22 mouse cellular contexts compared by ENCODE assay signal in genomic region chr16:45365353-45365752, GRCm38 (mm10). TPM values are rescaled to one million over a fixed set of nuclear protein-coding genes. Genes with fewer than 3 reads are reported as not detected.
A peak's percentile ranks its signal among the peaks of the same experiment; 100 is the strongest.
DNase-seq lines count a peak whose midpoint lies in the region; ATAC-seq and TF ChIP-seq lines count a peak whose summit lies in the region.
"Had no signal": no experiment of that assay in that cellular context is flagged by ENCODE, and none has a peak within 500 bp of the region (broad histone marks: within the 10 kb centered on the region; RNA-seq: fewer than 3 reads in every experiment).

No protein-coding gene starts in this region.

- H3K9me3 ChIP-seq in intestine, postnatal 0 days (ENCODE audit: control insufficient read depth) = no peaks in the 10 kb centered on the region
- H3K9me3 ChIP-seq: embryonic facial prominence, embryonic 13.5 days; forebrain, embryonic 12.5 days; heart, embryonic 15.5 days; hindbrain, embryonic 10.5 days had no signal

- H3K4me1 ChIP-seq in lung, adult 2 months (ENCODE audit: control insufficient read depth, insufficient read depth, low read length) = peaks cover 22% of the 10 kb centered on the region
- 0 out of 2 replicates have a peak, but pooled peaks cover 5% of the 10 kb centered on the region for H3K4me1 ChIP-seq in intestine, postnatal 0 days (replicated peaks; ENCODE audit: control insufficient read depth, insufficient read depth, low read length)
- H3K4me1 ChIP-seq: embryonic facial prominence, embryonic 13.5 days; forebrain, embryonic 12.5 days; heart, embryonic 15.5 days; hindbrain, embryonic 10.5 days had no signal

- no peaks in the 10 kb centered on the region for H3K27me3 ChIP-seq in intestine, postnatal 0 days (replicated peaks; ENCODE audit: control insufficient read depth, insufficient read depth, low read length)
- H3K27me3 ChIP-seq: embryonic facial prominence, embryonic 13.5 days; forebrain, embryonic 12.5 days; heart, embryonic 15.5 days had no signal

- H3K36me3 ChIP-seq in intestine, postnatal 0 days (ENCODE audit: control insufficient read depth, insufficient read depth) = no peaks in the 10 kb centered on the region
- H3K36me3 ChIP-seq: embryonic facial prominence, embryonic 13.5 days; forebrain, embryonic 12.5 days; heart, embryonic 15.5 days; hindbrain, embryonic 10.5 days had no signal

- TF ChIP-seq POLR2A in lung, adult 2 months (IDR thresholded peaks at IDR 0.05; ENCODE audit: borderline replicate concordance, extremely low read depth, low read depth, low read length) = no peak

- intact Hi-C loops in gastrocnemius, adult 2 months (cut with DNase I) = no loop called here

- H3K9ac ChIP-seq in intestine, postnatal 0 days (ENCODE audit: low read depth, low read length) = no peak overlapping the region
- H3K9ac ChIP-seq: embryonic facial prominence, embryonic 13.5 days; forebrain, embryonic 12.5 days; heart, embryonic 15.5 days; hindbrain, embryonic 14.5 days had no signal

- ATAC-seq in intestine, postnatal 0 days = no peak
- ATAC-seq: forebrain, embryonic 16.5 days had no signal

- WGBS in lung, adult 2 months = 47% methylated on average over 9 of the region's 9 CpGs
- 19% methylated on average over 9 of the region's 9 CpGs for WGBS in intestine, postnatal 0 days

- DNase-seq in gastrocnemius, adult 2 months = no peak
- no peak for DNase-seq in gastrocnemius, adult 8-10 months (ENCODE audit: low spot score in 2 of 2)
- no peak for DNase-seq in lung, adult 2 months
- DNase-seq in lung, postnatal 10 days = no peak
- peak; percentile 54 for DNase-seq in A20 (ENCODE audit: low read depth, low spot score)
- DNase-seq in thymus, adult 18-20 months = no peak
- DNase-seq in kidney, postnatal 25 days = no peak
- DNase-seq: adrenal gland, postnatal 10 days; cerebellum, adult 11-12 months; cerebellum, adult 9-11 months; cerebellum, postnatal 36 days; gastrocnemius, postnatal 25 days; heart, postnatal 14 days had no signal

- no peak for TF ChIP-seq CTCF in gastrocnemius, adult 2 months (IDR thresholded peaks at IDR 0.05)
- no peak for TF ChIP-seq CTCF in lung, adult 2 months (IDR thresholded peaks at IDR 0.05; ENCODE audit: insufficient read depth, low read length)
- TF ChIP-seq CTCF in intestine, postnatal 0 days (IDR thresholded peaks at IDR 0.05; ENCODE audit: low read depth) = no peak

- H3K4me3 ChIP-seq in gastrocnemius, adult 2 months = no peak overlapping the region
- peak overlapping the region; percentile 61 for H3K4me3 ChIP-seq in lung, adult 2 months (replicated peaks; ENCODE audit: extremely low read depth, low read depth, low read length)
- no peak overlapping the region for H3K4me3 ChIP-seq in intestine, postnatal 0 days (ENCODE audit: low read depth, low read length)
- H3K4me3 ChIP-seq: embryonic facial prominence, embryonic 13.5 days; forebrain, embryonic 12.5 days; heart, embryonic 15.5 days; hindbrain, embryonic 10.5 days had no signal

- H3K27ac ChIP-seq in gastrocnemius, adult 2 months = peak overlapping the region; percentile 73
- no peak overlapping the region; the same call in 1 of the 2 replicates for H3K27ac ChIP-seq in intestine, postnatal 0 days (ENCODE audit: low read depth, low read length)
- H3K27ac ChIP-seq: embryonic facial prominence, embryonic 13.5 days; forebrain, embryonic 12.5 days; hindbrain, embryonic 10.5 days; hindbrain, embryonic 14.5 days had no signal

- H3K4me2 ChIP-seq in intestine, postnatal 0 days (replicated peaks; ENCODE audit: low read depth) = peak overlapping the region; percentile 14
- H3K4me2 ChIP-seq: embryonic facial prominence, embryonic 13.5 days; forebrain, embryonic 12.5 days; heart, embryonic 15.5 days; hindbrain, embryonic 14.5 days had no signal

RNA-seq across cellular contexts. Expression of gene Cd200, which starts 43.5 kb away (rescaled TPM):
- 10 to 100 TPM; 10.4 to 20.1 TPM for total RNA-seq in gastrocnemius, adult 2 months (2021)
- 10 to 100 TPM; 10.7 to 28.3 (median 18.0) TPM for total RNA-seq in gastrocnemius, adult 8-10 months (2022)
- polyA plus RNA-seq in lung, adult 2 months (2012; rRNA removed) = 207 and 212 TPM in 2 replicates
- 108 and 114 TPM in 2 replicates for polyA plus RNA-seq in intestine, postnatal 0 days (2015; fragmentation: Nextera tagmentation; extraction: Ambion mirVana)
- total RNA-seq: granulocyte monocyte progenitor cell, adult 5-6 weeks; MEL had no signal
